Mouse (Mus musculus) activated CD4-positive, CD25-positive, alpha-beta regulatory T cell, adult 4 months (primary cell): ENCODE data around the gene Arxes2. TPM values are rescaled to one million over a fixed set of nuclear protein-coding genes. Genes with fewer than 3 reads are reported as not detected.
A peak's percentile ranks its signal among the peaks of the same experiment; 100 is the strongest.

Experiments
- ATAC-seq: one replicate; pipeline ENCODE4 v1.8.0; 2017
- polyA plus RNA-seq, 2 experiments: library from polyadenylated mRNA; unstranded; fragments of 100-300 nt; shearing (Covaris generic); gene quantifications; one replicate each; pipeline ENCODE4 v1.2.1; 2017

The Arxes2 gene
- polyA plus RNA-seq, 2 experiments from 2014 or later, result 5.1 to 6.0 TPM

GRCm38 (mm10) chrX:136032799-136033763 lies 39.5 kb downstream of the Arxes2 start, which contains the start of gene Arxes1:
Gene Arxes1, plus strand, starts transcription at chrX:136033367.
- peak; percentile 54 for ATAC-seq

GRCm38 (mm10) chrX:136043726-136044125 lies 50.1 kb downstream of the Arxes2 start:
- no peak for ATAC-seq

Other genes starting within 250 kb of the Arxes2 start
- 10 to 100 TPM in 1 of 2 experiments, 1 to 10 TPM in 1; 8.1 to 13.4 TPM for gene Bhlhb9, start 196.2 kb upstream of the Arxes2 start, polyA plus RNA-seq
- 1 to 10 TPM; 2.6 to 4.4 TPM for gene Gprasp2, start 154.8 kb upstream of the Arxes2 start, polyA plus RNA-seq
- not detected for gene Arxes1, start 39.5 kb downstream of the Arxes2 start, polyA plus RNA-seq
- under 1 TPM in 1 of 2 experiments, not detected in 1; 0.75 TPM for gene Bex2, start 74.4 kb downstream of the Arxes2 start, polyA plus RNA-seq
- gene Nxf3, start 91.4 kb downstream of the Arxes2 start, polyA plus RNA-seq, result not detected
- gene Bex4, start 145.2 kb downstream of the Arxes2 start, polyA plus RNA-seq, result not detected
- gene Tceal8, start 178.5 kb downstream of the Arxes2 start, polyA plus RNA-seq, result 1 to 10 TPM in 1 of 2 experiments, under 1 TPM in 1; 0.40 to 1.5 TPM
- gene Tceal5, start 210.1 kb downstream of the Arxes2 start, polyA plus RNA-seq, result not detected
- not detected for gene Tceal7, start 221.0 kb downstream of the Arxes2 start, polyA plus RNA-seq
- gene Bex1, start 221.7 kb downstream of the Arxes2 start, polyA plus RNA-seq, result not detected